Mouse (Mus musculus): Measurements from ENCODE around the gene Rpf1. TPM values are rescaled to one million over a fixed set of nuclear protein-coding genes. Genes with fewer than 3 reads are reported as not detected.

The Rpf1 gene
- polyA plus RNA-seq (2012; rRNA removed) = 4.8 and 6.6 TPM in 2 replicates

DNA sequence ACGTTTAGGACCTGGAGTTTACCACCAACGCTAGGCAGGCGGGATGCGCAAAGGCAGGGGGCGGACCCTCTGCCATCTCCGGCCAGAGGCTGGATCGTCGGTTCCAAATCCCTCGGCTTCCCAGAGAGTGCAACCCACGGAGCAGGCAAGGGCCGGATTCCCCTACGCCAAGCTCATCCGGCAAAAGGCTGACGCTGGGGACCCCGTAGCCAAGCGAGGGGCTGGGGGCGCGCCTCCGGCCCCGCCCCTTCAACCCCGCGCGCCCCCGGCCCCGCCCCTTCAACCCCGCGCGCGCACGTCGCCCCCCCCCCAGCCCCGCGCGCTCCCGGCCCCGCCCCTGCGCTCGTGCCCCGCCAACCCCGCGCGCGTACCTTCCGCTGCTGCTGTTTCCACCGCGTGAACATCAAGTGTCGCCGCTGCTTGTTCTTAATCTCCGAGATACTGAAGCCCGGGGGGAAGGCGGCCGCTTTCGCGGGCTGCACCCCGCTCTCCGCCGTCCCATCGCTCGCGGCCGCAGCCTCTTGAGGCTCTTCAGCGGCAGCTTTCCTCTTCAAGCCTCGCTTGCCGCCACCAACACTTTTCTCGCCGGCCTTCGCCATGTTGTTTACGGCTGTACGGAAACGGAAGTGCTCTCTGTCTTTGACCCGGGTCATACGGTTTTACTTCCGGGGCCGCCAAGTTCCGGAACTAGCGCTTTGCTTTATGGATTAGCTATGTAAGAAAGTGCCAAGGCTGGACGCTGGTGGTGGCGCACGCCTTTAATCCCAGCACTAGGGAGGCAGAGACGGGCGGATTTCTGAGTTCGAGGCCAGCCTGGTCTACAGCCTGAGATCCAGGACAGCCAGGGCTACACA, at the start of gene Rpf1:
Rpf1 (minus strand) TSS at position 632 of the 854 bp plus-strand sequence.

DNA sequence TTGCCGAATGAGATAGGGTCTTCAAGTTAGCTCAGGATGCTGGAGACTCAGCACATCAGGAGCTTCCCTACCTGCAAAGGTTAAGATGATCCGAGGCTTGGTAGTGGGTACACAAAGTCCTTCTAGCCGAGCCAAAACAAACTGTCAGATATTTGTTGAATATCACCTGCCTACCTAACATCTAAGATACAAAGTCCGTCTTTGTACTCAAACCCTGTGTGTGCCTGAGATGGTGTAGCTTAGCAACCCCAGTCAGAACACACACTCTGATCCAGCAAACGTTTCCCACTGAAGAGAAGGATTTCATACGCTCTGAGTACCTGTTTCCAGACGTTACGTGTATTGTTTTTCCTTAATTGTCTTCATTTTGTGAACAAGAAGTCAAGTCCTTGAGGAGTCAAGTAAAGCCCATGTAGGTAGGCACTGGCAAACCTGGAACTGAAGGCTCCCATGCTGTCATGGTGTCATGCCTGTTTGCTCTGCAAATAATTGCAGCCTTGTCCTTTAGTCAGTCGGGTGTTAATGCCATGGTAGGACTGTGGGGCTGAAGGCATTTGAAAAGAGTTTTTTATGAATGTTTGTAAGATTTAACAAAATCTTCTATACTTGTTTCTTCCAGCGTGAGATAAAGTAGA, 49.0 kb upstream of the Rpf1 start, which contains the start of gene Uox:
Uox (plus strand) TSS at position 279 of the 635 bp plus-strand sequence.

DNA sequence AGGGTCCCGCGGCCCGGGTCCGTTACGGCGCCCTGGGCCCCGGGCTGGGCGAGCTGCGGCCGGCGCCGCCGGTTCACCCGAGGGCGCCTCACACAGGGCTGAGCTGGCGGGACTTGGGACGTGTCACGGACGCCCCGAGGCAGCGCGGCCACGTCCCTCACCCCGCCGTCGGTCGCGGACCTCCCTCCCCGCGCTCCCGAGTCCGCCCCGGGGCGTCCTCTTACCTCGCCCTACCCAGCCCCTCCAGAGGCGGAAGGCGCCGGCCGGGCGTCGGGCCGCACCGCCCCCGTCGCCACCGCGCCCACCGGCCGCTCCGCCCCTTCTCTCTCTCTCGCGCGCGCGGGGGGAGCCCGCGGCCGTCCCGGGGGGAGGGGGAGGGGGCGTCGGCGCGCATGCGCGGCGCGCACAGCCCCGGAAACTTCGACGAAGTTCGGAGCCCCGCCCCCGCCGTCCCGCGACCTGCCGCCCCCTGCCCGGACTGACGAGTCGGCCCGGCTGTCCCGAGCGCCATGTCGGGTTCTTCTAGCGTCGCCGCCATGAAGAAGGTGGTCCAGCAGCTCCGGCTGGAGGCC, 21.7 kb downstream of the Rpf1 start, which contains the start of the genes Spata1 and Gng5:
Spata1 (minus strand) TSS at position 323 of the 572 bp plus-strand sequence.
Gng5 (plus strand) TSS at position 377 of the 572 bp plus-strand sequence.

Other genes with a start within 250 kb of the Rpf1 start
- gene Ssx2ip, start 116.8 kb downstream of the Rpf1 start, polyA plus RNA-seq (2012; rRNA removed) = 11.4 and 12.4 TPM in 2 replicates
- gene Ctbs, start 71.6 kb downstream of the Rpf1 start, polyA plus RNA-seq (2012; rRNA removed) = 1.9 TPM in 2 replicates
- gene Spata1, start 21.7 kb downstream of the Rpf1 start, polyA plus RNA-seq (2012; rRNA removed) = 0.12 and 0.15 TPM in 2 replicates
- 581 and 731 TPM in 2 replicates for gene Gng5, start 21.6 kb downstream of the Rpf1 start, polyA plus RNA-seq (2012; rRNA removed)
- 0.38 and 0.57 TPM in 2 replicates for gene Uox, start 49.0 kb upstream of the Rpf1 start, polyA plus RNA-seq (2012; rRNA removed)
- not detected in 2 replicates for gene Dnase2b, start 94.2 kb upstream of the Rpf1 start, polyA plus RNA-seq (2012; rRNA removed)
- 0.09 TPM in 1 of 2 replicates, not detected in the other for gene 4930503B20Rik, start 129.9 kb upstream of the Rpf1 start, polyA plus RNA-seq (2012; rRNA removed)
- 1.5 TPM in 1 of 2 replicates, not detected in the other for gene Samd13, start 164.2 kb upstream of the Rpf1 start, polyA plus RNA-seq (2012; rRNA removed)

All from colon, adult 2 months (tissue).